Mouse (Mus musculus) embryo, embryonic 11 days (tissue): ENCODE data around the gene Ankrd54.
"Not testable (repeated sequence)": the region's sequence is repeated elsewhere in the genome, so short reads cannot be mapped to it uniquely, and the experiment has no call there.

Source experiments
- DNase-seq: peaks from one replicate; pipeline ENCODE4 v3.0.0-alpha.2; 2015

Gene Ankrd54

DNA sequence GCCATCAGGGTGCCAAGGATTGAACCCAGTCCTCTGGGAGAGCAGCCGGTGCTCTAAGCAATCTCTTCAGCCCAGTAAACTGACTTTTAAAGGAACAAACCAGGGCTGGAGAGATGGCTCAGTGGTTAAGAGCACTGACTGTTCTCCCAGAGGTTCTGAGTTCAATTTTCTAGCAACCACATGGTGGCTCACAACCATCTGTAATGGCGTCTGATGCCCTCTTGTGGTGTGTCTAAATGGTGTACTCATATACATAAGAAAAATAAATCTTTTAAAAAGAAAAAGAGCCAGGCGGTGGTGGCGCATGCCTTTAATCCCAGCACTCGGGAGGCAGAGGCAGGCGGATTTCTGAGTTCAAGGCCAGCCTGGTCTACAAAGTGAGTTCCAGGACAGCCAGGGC is 54.9 kb downstream of the Ankrd54 start:
- DNase-seq, result not testable (repeated sequence)

DNA sequence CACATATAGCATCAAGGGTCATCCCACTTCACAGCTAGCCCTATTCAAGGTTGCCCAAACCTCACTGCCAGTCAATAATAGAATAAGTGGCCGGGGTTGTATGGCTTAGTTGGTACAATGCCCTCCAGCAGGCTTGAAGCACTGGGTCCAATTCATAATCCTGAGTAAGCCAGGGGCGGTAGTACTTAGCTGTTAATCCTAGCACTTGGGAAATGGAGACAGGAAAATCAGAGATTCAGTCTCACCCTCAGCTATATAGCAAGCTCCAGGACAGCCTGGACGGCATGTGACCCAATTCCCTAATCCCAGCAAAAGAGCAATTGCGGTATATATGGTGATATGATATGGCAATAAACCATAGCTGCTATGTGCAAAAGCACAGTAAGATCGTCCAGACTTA is 55.6 kb downstream of the Ankrd54 start:
- no peak for DNase-seq

DNA sequence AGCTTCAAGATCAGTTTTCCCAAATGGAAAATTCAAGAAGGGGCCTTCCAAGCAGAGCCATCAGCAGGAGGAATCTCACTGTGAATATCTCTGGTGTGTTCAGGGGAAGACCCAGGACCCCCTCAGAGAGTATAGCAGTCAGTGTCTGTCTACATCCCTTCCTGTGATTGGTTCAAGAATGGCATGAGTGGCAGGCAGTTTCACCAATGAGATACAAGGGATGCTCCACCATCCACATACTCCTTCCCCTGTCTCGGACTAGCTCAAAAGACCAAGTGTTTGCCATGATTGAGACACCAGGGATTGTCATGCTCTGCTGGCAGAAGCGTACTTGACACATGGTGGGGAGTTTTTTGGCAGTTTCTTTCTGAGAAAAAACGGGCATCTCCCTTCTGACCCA is 56.1 kb downstream of the Ankrd54 start:
- DNase-seq, result no peak

DNA sequence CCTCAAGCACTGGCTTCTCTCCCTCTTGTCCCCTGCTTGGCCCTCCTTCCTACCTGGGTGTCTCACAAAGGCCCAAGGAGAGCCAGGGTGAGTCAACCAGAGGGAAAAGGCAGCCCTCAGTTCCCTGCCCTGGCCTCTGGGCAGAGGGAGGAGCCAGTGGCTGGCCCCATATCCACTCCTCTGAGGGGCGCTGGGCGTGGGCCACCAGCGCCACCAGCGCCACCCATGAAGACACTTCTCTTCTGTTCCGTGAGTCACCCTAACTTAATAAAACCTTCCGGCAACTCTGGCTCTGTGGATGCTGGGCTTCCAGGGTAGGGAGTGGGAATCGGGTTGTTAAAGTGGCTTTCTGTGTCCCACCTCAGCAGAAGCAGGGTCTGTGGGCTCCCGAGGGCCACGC is 57.1 kb downstream of the Ankrd54 start:
- DNase-seq, result no peak
